Mouse (Mus musculus) E14TG2a.4 (cell line): ENCODE measurements at regions not wholly inside any gene's neighbourhood (a gene's known extent, or its start where the extent isn't known, plus 50 kb on each side); places are given as distances from the start of the nearest gene placed in this dataset.

ENCODE experiments used
- H3K27me3 ChIP-seq: 2 replicates; pipeline ENCODE4 v1.6.1; 2014; ENCODE audit warnings: low read length, control low read depth; ENCODE audit not compliant: insufficient read depth
- H3K36me3 ChIP-seq: 2 replicates; pipeline ENCODE4 v1.6.1; 2014; ENCODE audit warnings: low read length, control low read depth; ENCODE audit not compliant: insufficient read depth
- H3K4me1 ChIP-seq: replicated peaks from 2 replicates; pipeline ENCODE4 v1.6.1; 2014; ENCODE audit warnings: low read depth, low read length, control low read depth
- H3K4me3 ChIP-seq: replicated peaks from 2 replicates; pipeline ENCODE4 v1.5.1; 2014; ENCODE audit warnings: mild to moderate bottlenecking, low read length
- H3K9me3 ChIP-seq: 2 replicates; pipeline ENCODE4 v1.6.1; 2014; ENCODE audit warnings: low read length, control low read depth
- CTCF ChIP-seq: conservative IDR thresholded peaks from 2 replicates; pipeline ENCODE4 v1.5.1; 2014; ENCODE audit warnings: low read length
- NANOG ChIP-seq: IDR thresholded peaks from 2 replicates; pipeline ENCODE4 v1.6.1; 2014; ENCODE audit warnings: borderline replicate concordance, low read length, mixed read lengths
- POU5F1 ChIP-seq: IDR thresholded peaks from 2 replicates; pipeline ENCODE4 v1.6.1; 2014; ENCODE audit warnings: low read length, borderline replicate concordance

DNA sequence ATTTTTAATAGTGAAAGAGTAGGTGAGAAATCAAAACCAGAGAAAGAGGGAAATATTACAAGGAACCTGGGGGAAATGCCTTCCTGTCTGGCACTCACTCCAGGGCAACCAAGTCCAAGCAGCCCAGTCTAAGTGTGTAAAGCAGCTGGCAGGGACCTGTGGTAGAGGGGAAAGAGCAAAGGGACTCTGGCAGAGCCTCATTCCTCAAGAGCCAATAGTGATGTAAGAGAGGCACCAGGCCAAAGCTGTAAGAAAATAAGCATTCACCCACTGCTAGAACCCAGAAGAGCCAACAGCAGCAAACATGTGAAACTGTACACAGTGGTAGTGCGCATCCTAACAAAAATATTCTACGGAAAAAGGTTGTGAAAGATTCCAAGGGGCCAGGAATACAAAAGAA lies 301.7 kb downstream of the Sox4 start:
- no peaks in the 10 kb centered on the region for H3K9me3 ChIP-seq
- TF ChIP-seq NANOG, result no peak
- no peaks in the 10 kb centered on the region for H3K27me3 ChIP-seq
- H3K4me3 ChIP-seq, result no peak overlapping the region
- H3K36me3 ChIP-seq, result no peaks in the 10 kb centered on the region
- H3K4me1 ChIP-seq, result no peaks in the 10 kb centered on the region

DNA sequence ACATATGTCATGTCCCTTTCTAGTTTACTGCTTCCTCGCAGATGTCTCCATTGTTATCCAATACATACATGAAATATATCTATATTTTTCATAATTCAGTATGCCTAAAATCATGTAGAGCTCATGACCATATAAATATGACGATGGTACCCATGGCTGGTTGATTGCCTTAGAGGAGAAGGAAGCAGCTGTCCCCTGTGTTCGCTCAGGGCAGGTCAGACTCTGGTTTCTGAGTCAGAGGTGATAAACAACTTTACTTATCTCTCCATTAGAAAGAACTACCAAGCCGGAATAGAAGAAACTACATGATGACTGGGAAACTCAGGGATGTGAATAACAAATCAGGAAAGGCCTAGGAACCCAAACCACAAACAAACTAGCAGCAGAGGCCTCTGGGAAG lies 307.6 kb downstream of the Sox4 start:
- Histone ChIP-seq H3K36me3 (no peaks in the 10 kb centered on the region), H3K27me3 (no peaks in the 10 kb centered on the region), H3K4me3 (no peak overlapping the region), H3K4me1 (no peaks in the 10 kb centered on the region), H3K9me3 (no peaks in the 10 kb centered on the region)
- TF ChIP-seq CTCF (no peak), POU5F1 (no peak), NANOG (no peak)

DNA sequence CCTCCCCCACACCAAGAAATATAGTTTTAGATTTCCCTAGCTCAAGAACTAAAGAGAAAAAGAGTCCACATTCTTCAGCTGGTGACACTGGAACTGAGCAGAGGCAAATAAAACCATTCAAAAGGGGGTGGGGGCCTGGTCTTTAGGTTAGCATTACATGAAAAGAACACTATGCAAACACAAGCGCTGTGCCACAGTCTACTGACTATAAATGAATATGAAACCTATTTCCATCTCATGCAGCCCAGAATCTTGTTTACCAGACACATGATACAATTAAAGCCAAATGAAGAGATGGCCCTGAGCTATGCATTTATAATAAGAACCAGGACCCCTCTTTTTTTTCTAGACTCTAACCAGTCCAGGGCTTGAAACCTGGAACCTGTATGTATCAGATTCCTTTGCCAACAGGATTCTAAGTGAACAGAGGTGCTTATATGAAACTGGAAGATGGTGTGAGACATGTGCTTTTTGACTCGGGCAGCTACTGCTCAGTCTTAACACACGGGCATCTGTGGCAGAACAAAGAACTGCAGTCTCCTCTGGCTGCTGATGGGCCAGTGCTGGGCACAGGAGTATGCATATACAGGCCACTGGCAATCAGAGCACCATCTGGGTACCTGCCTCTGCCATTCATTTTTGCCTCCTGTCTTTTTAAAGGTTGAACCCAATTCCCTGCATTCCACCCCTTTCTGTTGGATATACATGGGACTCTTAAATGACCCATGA lies 308.5 kb downstream of the Sox4 start:
- H3K4me1 ChIP-seq, result no peaks in the 10 kb centered on the region
- H3K36me3 ChIP-seq, result no peaks in the 10 kb centered on the region
- TF ChIP-seq NANOG, result no peak
- TF ChIP-seq POU5F1, result no peak
- TF ChIP-seq CTCF, result no peak
- H3K9me3 ChIP-seq, result no peaks in the 10 kb centered on the region
- no peak overlapping the region for H3K4me3 ChIP-seq
- no peaks in the 10 kb centered on the region for H3K27me3 ChIP-seq

DNA sequence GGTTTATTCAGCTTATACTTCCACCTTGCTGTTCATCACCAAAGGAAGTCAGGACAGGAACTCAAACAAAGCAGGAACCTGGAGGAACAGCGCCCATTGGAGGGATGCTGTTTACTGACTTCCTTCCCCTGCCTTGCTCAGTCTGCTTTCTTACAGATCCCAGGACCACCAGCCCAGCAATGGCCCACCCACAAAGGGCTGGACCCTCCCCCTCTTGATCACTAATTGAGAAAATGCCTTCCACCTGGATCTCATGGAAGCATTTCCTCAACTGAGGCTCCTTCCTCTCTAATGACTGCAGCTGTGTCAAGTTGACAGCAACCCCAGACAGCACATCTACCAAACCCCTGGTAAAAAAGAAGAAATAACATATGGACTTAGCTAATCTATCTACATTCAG lies 312.7 kb downstream of the Sox4 start:
- TF ChIP-seq CTCF (no peak), NANOG (no peak), POU5F1 (no peak)
- Histone ChIP-seq H3K36me3 (no peaks in the 10 kb centered on the region), H3K4me3 (no peak overlapping the region), H3K27me3 (no peaks in the 10 kb centered on the region), H3K4me1 (no peaks in the 10 kb centered on the region), H3K9me3 (no peaks in the 10 kb centered on the region)

DNA sequence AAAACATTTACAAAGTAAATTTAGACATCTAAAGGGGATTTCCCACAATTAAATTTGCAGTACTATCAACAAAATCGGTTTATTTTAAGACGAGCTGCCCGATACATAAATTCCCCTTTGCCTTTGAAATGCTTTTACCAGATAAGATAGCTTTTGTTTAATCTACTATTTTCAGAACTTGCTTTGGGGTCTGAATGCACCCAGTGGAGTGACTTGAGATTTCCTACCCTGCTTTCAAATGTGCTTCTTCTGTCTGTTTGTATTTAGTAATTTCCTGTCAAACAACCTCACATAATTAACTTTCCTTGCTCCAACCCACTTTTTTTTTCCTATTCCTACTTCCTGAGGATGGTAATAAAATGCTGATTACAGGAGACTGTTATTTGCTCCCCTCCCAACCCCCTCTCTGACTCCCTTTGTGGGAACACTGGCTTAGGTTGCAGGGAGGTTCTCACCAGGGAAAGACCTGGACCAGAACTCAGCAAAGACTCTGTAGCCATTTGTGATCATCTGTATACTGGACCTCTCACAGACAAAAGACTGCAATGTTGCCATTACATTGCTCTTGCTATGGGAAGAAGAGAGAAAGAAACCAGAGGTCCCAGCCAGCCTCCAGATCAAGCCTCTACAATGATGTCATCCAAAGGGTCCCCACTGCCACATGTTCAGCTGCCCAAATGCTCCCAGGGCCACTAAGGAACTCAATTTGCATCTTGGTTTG lies 318.1 kb downstream of the Sox4 start:
- Histone ChIP-seq H3K4me1 (peaks cover 14% of the 10 kb centered on the region), H3K9me3 (no peaks in the 10 kb centered on the region), H3K36me3 (no peaks in the 10 kb centered on the region), H3K27me3 (no peaks in the 10 kb centered on the region), H3K4me3 (no peak overlapping the region)
- no peak for TF ChIP-seq CTCF
- no peak for TF ChIP-seq NANOG
- TF ChIP-seq POU5F1, result no peak

DNA sequence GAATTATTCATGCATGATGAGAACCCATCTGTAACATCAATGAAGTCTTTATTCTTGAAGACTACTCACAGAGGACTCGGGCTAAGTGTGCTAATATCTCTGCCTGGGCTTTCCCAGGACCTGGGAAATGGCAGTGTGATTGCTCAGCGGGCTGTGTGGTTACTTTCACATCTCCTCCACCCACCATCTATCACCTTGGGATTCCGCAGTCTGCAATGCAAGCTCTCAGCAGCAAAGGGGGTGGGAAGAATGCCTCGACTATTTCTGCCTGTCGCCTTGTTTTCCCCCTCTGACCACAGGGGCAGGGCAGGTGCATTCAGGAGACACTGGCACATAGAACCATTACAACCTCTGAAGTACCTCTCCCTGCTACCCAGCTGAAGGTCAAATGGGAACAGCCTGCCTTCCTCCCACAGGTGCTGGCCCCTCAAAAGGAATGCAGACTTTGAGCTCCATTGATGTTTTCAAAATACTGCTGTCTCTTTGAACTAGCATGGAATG lies 319.9 kb downstream of the Sox4 start:
- no peaks in the 10 kb centered on the region for H3K36me3 ChIP-seq
- no peaks in the 10 kb centered on the region for H3K9me3 ChIP-seq
- H3K27me3 ChIP-seq, result no peaks in the 10 kb centered on the region
- H3K4me3 ChIP-seq, result no peak overlapping the region
- peaks cover 26% of the 10 kb centered on the region for H3K4me1 ChIP-seq
- TF ChIP-seq NANOG, result peak; percentile 47; the same call in 1 of the 2 replicates
- no peak for TF ChIP-seq CTCF

DNA sequence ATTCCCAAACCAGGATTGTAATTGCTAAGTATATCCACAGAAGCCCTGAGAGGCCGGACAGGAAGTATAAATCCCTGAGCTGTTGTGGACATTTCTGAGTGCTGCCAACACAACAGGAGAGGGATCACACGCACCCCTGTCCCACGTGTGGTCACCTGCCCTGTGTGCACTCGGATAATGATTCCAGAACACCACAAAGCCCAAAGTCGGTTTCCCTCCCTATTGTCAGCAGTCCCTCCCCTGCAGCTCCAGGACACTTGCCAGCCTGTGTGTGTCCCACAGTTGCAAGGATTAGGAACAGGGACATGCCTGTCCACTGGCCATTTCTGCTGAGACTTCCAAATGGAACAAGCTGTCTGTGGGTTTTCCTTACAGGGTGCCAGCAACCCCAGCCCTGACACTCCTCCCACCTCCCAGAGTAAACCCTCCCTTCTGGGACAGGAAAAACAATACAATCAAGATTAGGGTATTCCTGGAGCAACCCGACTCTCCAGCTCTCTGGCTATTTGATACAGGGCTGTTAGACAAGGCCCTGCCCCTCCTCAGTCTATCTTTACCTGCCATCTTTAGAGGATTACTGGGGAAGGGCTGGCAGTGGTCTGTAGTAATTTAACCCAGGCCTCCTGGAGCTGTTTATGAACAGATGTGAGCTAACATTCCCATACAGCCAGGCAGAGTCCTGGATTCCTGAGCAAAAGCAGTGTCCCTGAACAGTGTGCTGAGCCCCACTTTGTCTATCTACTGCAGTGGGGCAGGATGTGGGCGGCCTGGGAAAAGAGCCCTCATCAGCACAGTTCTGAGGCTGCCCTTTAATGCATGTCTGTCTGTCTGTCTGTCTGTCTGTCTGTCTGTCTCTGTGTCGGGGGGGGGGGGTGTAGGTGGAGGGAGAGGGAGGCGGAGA lies 323.8 kb downstream of the Sox4 start:
- H3K4me3 ChIP-seq, result no peak overlapping the region
- no peaks in the 10 kb centered on the region for H3K9me3 ChIP-seq
- no peaks in the 10 kb centered on the region for H3K27me3 ChIP-seq
- TF ChIP-seq POU5F1 (no peak), CTCF (no peak), NANOG (no peak)
- H3K4me1 ChIP-seq, result peaks cover 34% of the 10 kb centered on the region
- no peaks in the 10 kb centered on the region for H3K36me3 ChIP-seq

DNA sequence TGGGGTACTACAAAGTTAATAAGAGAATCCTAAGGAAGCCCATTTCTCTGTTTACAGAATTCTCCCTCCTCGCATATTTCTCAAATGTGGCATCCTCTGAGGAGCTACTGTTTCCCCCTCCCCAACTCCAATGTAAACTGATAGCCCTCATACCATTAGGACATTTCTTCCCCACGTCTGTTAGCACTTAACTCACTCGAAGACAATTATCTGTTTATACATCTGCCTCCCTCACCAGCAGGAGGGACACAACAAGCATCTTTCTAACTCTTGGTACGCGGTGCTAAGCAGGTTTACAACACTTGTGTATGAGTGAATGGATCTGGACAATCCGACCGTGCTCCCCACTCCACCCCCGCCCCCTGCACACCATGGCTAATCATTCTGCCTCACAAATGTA lies 324.8 kb downstream of the Sox4 start:
- H3K4me3 ChIP-seq, result no peak overlapping the region
- H3K27me3 ChIP-seq, result no peaks in the 10 kb centered on the region
- no peaks in the 10 kb centered on the region for H3K9me3 ChIP-seq
- TF ChIP-seq CTCF, result no peak
- no peak for TF ChIP-seq NANOG
- no peak for TF ChIP-seq POU5F1
- H3K36me3 ChIP-seq, result no peaks in the 10 kb centered on the region
- peaks cover 32% of the 10 kb centered on the region for H3K4me1 ChIP-seq
